Mouse (Mus musculus): Measurements from ENCODE around the gene Bod1l.

Bod1l gene

DNA sequence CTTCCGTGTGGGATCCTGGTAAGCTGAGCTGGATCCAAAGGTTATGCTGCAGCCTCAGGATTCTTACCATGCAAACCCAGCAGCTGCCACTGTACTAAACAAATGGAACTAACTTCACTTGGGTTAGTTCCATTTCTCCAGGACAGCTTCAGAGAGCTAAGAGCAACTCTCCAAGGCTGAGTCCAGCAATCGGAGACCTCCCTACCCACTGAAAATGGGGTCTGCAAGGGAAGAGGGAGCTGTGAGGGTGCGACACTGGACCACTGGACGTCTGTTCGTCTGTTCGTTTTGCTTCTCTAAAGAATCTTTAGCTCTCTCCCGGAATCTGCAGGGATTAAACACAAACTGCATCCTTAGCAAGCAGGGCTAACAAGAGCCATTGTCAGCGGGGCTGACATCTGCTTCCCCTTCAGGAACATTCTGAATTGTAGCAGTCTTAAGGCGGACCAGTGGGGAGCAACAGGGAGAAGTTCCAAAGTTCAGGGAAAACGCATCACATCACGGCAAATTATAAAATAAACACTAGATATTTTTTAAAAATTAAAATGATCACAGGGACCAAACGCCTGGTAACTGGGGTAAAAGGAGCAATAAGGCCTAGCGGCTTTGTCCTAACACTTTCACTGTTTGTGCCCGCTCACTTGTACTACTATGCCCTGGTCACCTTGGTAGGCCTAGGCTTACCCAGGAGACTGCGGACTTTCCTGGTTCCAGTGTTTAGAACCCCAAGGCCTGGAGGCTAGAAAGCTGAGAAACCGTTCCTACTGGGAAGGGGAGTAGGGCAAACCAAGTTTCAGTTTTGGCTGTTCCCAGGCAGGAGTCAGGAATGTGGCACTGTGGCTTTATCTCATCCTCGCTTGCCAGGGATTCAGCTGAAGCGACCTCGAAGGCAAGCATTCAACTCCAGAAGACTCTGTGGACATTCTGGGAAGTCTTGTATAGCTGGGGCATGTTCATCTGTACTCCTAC, 85.2 kb downstream of the Bod1l start:
- no peak for DNase-seq

DNA sequence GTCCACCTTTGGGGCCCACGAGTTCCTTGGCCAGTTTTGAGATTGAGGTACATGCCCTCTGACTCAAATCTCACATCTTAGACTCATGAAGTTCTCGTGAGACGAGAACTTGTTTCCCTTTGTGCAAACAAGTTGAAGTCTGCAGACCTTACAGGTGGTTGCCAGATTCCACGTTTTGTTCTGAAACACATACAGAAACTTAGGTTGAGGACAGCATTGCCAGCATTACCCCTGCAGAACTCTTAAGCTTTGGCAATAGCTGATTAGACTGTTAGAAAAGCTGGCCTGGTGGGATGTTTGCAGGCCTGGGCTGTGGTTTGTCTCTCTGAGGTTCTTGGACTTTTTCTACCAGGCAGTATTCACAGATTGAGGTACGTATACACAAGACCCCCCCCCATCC, 86.8 kb downstream of the Bod1l start:
- DNase-seq: no peak

GRCm38 (mm10) chr5:41756396-41756795, 87.7 kb downstream of the Bod1l start:
- no peak for DNase-seq

GRCm38 (mm10) chr5:41755373-41755960, 88.6 kb downstream of the Bod1l start:
- no peak for DNase-seq

GRCm38 (mm10) chr5:41754836-41755235, 89.3 kb downstream of the Bod1l start:
- no peak for DNase-seq

GRCm38 (mm10) chr5:41754226-41754775, 89.8 kb downstream of the Bod1l start:
- no peak for DNase-seq

DNA sequence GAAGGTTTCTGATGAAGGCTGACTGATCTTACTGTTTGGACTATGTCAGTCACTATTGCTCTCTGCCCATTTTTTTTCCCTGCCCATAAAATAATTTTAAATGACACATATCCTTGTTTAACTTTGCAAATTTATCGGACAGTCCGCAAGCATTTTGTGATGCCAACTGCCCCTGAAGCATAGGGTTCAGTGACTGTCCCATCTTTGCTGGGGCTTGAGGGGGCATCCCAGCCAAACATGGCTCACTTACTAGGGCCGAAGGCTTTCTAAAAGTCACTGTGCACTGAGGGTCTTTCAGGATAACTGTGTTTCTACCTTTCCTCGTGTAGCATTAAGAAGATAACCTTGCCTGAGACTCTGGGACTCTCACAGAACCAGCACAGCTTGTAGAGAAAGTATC, 91.4 kb downstream of the Bod1l start:
- no peak for DNase-seq

- DNase-seq: no peak
Measured at GRCm38 (mm10) chr5:41744898-41745780, 99.0 kb downstream of the Bod1l start.

DNA sequence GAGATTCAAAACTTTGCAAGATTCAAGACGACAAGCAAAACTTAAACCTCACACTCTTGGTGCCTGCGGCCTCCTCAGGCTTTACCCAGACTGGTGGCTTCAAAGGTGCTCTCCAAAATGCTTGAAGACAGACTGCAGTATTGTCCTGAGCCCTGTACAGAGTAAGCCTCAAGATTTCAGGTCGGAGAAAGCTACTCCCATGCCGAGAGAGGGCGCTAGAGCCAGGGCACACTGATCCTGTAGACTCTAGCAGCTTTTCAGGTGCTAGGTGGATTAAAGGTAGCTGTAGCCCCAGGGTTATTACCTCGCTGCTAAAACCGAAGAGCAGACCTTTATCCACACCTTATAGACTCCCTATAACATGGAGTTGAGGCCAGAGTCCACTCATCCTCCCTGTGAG, 99.9 kb downstream of the Bod1l start:
- DNase-seq: no peak

DNA sequence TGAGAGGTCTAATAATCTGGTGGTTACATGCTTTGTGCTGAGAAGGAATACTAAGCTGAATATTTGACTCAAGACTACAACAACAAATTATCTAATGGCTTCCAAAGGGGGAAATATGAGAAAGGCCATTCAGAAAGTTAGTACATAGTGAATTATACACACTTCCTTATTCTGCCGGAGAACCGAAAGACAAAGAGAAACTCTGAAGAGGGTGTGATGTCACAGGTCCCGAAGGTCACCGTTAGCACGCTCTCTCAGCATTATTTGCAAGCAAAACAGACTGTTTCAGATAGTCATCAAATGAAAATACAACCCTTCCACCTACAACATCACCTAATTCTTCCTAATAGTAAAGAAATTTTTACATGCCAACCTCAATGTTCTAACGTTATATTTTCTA, 105.3 kb downstream of the Bod1l start:
- DNase-seq: no peak
